Mouse (Mus musculus) ovary, adult 2 months (tissue): ENCODE measurements around the gene Rpl9. TPM values are rescaled to one million over a fixed set of nuclear protein-coding genes. Genes with fewer than 3 reads are reported as not detected.

Source experiments
- polyA plus RNA-seq: library from polyadenylated mRNA; depleted of rRNA; stranded (reverse); fragments of >200 nt; gene quantifications from 2 replicates; pipeline ENCODE4 v1.2.3, GENCODE M21; 2012; rRNA removed

Gene Rpl9
- polyA plus RNA-seq: 133 and 196 TPM in 2 replicates

GRCm38 (mm10) chr5:65390648-65391644, at the start of gene Rpl9, which contains the start of gene Lias:
TSS of gene Rpl9 (minus strand) at chr5:65391444.
TSS of gene Lias (plus strand) at chr5:65391497.

GRCm38 (mm10) chr5:65435806-65436561, 44.7 kb upstream of the Rpl9 start, which contains the start of gene Ugdh:
TSS of gene Ugdh (minus strand) at chr5:65435949.

GRCm38 (mm10) chr5:65348168-65348567, 43.1 kb downstream of the Rpl9 start, which contains the start of gene Klb:
TSS of gene Klb (plus strand) at chr5:65348314.

Other genes with a start within 250 kb of the Rpl9 start
- 4.6 and 6.1 TPM in 2 replicates for gene Wdr19, start 191.7 kb downstream of the Rpl9 start, polyA plus RNA-seq
- gene Rfc1, start 55.8 kb downstream of the Rpl9 start, polyA plus RNA-seq: 13.2 and 14.4 TPM in 2 replicates
- 2.1 and 2.2 TPM in 2 replicates for gene Klb, start 43.1 kb downstream of the Rpl9 start, polyA plus RNA-seq
- gene Lias, start 53 bp upstream of the Rpl9 start, polyA plus RNA-seq: 8.3 and 10.8 TPM in 2 replicates
- gene Ugdh, start 44.5 kb upstream of the Rpl9 start, polyA plus RNA-seq: 10.0 and 12.3 TPM in 2 replicates
- gene Gm43552, start 101.4 kb upstream of the Rpl9 start, polyA plus RNA-seq: not detected in 2 replicates
- 155 and 181 TPM in 2 replicates for gene Smim14, start 145.7 kb upstream of the Rpl9 start, polyA plus RNA-seq
- 16.1 and 16.6 TPM in 2 replicates for gene Ube2k, start 145.8 kb upstream of the Rpl9 start, polyA plus RNA-seq